Mouse (Mus musculus) retina, postnatal 1 day (tissue): ENCODE results near the gene Prdm16.

Experiments
- DNase-seq: peaks from one replicate; pipeline ENCODE4 v3.0.0-alpha.2; 2012

The Prdm16 gene

GRCm38 (mm10) chr4:154602409-154602808, 34.3 kb downstream of the Prdm16 start:
- no peak for DNase-seq

DNA sequence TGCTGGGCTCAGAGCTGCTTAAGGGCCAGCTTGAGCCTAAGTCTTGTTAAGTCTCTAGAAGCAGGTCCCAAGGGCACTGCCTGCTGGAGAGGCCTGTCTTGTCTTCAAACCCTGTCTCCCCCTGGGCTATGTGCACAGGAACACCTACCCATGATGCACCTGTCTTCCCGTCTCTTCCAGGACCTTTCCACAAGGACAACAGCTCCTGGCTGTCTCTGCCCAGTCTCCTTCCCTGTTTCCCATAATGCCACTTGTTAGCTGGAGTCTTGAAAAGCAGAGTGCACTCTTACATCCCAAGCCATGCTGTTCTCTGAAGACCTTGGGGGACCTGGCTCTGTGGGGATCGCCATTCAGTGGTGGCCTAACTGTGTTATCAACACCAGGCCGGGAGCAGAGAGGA, 35.7 kb downstream of the Prdm16 start:
- no peak for DNase-seq

GRCm38 (mm10) chr4:154599977-154600376, 36.7 kb downstream of the Prdm16 start:
- DNase-seq, result peak; percentile 74

DNA sequence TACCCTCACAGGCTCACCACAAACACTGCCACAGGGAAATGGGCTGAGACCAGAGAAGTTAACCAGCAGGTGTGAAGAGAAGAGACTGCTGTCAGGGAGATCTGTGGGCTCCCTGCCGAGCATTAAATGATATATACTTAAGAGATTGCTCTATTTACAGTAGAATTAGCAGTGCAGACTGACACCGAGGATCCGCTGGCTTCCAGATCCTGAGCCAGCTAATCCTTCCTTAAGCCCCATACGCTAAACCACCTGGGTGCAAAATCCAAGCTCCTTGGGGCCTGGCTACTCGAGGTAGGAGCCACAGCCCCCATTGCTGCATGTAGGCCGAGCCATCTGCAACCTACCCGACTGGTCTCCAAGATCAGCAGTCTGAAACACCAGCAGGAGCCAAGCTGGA, 38.3 kb downstream of the Prdm16 start:
- peak; percentile 56 for DNase-seq

- no peak for DNase-seq
Measured at GRCm38 (mm10) chr4:154596805-154597204, 39.9 kb downstream of the Prdm16 start.

- peak; percentile 31 for DNase-seq
Measured at GRCm38 (mm10) chr4:154594761-154595556, 41.7 kb downstream of the Prdm16 start.

GRCm38 (mm10) chr4:154594116-154594760, 42.4 kb downstream of the Prdm16 start:
- no peak for DNase-seq

DNA sequence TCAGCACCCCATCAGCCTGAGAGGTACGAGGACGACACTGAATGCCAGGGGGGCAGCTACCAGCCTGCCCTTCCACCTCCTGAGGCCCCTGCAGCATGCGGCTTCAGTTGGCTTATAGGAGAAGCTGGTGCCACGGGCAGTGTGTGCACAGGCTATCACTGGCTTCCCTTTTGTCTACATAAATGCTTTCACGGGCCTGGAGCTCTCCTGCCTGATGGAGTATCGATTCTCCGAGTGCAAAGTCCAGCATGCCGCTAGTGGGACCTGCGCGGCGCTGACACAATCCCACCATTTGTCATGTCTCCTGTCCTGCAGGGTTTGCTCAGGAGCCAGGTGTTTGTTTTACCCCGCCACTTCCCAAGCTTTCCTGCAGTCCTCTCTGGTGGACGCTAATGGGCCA, 44.1 kb downstream of the Prdm16 start:
- no peak for DNase-seq

GRCm38 (mm10) chr4:154590910-154591309, 45.8 kb downstream of the Prdm16 start:
- DNase-seq, result no peak

DNA sequence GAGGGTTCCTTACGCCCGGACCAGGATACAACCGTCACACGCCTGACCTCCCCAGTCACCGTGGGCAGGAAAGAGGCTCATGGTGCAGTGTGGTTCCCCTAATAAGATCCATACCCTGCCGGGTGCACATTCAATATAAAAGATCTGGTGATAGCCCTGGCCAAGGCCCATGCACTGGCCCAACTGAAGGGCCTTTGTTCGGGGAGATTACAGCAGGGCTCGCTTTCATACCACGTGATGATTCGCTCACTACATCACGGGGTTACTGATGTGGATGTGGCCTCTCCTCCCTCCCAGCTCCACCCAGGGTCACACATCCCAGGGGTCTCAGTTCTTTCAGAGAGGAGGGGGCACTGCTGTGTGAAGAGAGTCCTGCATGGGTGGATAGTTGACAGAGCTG, 50.3 kb downstream of the Prdm16 start:
- DNase-seq, result peak; percentile 67

DNA sequence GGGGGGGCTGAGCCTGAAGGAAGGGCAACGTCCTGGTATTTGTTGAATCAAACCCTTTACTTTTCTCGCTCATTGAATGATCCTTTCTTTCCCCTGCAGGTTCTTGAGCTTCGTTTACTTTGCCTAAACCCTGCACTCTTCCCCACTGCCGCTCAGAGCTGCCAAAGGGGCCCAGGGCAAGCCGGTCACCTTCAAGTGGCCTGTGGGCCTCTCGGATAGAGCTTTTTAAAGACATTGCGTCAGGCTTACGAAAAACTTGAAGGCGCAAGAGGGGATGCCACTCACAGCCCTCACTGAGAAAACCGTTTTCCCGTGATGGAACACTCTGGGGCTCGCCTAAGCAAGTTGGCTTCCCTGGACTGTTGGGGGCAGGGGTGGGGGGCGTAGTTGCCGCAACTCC, 50.9 kb downstream of the Prdm16 start:
- DNase-seq, result no peak

GRCm38 (mm10) chr4:154583712-154584111, 53.0 kb downstream of the Prdm16 start:
- no peak for DNase-seq

- peak; percentile 92 for DNase-seq
Measured at GRCm38 (mm10) chr4:154582607-154583236, 54.0 kb downstream of the Prdm16 start.

DNA sequence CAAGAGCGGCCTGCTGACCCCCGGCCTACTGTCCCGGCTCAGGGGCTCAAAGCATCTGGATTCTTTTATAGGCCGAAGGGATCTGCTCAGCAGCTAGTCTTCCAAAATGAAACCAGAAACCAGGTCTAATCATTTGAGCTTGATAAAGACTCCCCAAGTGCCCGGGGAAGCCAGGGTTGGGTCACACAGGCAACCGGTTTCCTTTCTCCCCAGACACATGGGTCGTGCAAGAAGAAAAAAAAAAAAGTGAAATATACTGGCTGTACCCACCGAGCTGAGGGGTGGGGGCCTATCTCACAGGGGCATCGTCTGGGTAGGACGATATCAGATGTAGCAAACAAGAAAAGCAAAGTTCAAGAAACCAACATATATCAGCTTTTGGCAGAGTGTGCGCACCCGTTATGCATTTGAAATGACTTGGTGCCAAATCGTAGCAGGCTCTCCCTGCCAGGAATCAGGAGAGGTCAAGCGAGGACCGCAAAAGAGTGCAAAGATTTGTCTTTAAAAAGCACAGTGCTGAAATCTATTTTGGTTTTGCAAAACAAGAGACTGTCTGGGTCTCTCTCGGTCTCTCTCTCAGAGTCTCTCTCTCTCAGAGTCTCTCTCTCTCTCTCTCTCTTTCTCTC, 55.3 kb downstream of the Prdm16 start:
- no peak for DNase-seq

DNA sequence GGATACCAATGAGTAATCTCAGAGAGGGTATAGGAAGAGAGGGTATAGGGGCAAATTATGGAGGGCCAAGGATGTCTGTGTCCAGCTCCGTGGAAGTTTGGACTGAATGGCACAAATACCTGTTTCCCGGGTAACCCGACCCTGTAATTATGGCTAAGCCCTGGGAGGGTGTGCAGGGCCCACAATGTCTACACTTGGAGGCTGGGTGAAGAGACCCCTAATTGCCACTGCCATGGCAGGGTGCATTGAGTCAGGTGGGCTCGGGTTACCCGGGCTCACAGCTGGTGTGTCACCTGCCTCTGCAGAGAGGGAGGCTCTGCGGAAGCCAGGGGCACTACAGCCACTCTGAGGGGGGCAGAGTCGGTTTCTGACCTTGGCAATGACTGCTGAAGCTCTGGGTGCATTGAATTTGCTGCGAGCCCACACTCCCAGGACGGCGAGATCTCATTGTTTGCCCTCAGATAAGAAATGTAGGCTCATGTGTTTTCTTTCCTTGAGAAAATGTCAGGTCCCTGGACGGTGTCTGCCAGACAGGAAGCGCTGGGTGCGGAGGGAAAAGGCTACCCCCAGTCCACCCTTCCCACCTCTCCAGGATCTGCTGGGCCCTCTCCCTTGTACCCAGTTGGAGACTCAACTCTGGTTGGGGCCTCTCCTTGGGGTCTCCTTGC, 62.3 kb downstream of the Prdm16 start:
- DNase-seq, result no peak

DNA sequence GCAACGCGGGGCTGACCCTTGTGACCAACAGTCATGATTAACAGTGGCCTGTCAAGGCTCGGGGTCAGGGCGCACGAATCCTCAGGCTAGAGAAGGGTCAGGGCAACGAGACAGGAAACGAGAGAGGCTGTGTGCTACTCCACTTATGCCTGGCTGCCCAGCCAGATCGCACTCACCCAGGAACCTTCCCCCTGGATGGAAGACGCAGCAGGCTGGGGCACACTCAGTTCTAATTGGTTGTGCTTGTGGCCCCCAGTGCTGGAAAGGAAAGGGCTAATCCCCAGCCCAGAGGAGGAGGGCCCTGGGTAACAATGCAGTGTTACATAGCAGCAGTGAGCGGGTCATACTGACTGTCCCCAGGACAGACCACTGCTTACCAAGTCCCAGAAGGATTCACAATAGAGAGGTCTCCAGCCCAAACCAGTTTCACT, 66.2 kb downstream of the Prdm16 start:
- peak; percentile 54 for DNase-seq

GRCm38 (mm10) chr4:154569845-154570244, 66.8 kb downstream of the Prdm16 start:
- no peak for DNase-seq

DNA sequence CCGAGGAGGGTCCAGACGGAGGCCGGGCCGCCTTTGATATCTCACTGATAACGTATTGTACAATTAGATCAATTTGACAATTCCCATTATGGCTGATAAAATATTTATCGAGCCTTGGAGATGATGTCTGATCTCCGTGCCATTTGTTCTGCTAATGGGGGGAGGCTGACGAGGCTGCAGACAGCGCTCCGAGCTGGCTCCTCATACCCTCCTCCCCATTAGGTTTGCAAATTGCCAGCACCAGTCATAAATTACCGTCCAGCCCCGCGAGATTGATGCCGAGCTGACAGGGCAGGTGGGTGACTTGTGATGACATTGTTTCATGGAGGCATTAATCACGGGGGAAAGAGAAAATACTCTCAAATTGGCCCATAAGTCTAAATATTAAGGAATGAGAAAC, 67.9 kb downstream of the Prdm16 start:
- no peak for DNase-seq

DNA sequence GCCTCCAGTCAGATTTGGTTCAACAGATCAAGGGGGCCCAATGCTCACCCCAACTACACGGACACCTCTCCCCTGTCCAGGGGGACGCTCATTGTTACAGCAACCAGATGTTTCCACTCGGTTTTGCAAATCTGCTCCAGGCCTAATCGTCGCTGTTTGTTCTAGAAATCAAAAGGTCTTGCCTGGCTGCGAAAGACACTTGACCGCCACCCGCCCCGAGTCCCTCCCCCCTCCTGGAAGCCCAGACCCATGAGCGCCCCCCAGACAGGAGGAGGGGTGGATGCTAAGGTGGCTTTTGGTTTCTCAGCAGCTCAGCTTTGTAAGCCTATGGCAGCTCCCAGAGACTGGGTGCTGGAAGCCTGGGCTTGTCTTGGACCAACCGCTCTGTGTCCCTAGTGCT, 68.7 kb downstream of the Prdm16 start:
- DNase-seq, result no peak

GRCm38 (mm10) chr4:154563201-154563600, 73.5 kb downstream of the Prdm16 start:
- DNase-seq, result no peak

- DNase-seq, result no peak
Measured at GRCm38 (mm10) chr4:154558041-154558440, 78.6 kb downstream of the Prdm16 start.

DNA sequence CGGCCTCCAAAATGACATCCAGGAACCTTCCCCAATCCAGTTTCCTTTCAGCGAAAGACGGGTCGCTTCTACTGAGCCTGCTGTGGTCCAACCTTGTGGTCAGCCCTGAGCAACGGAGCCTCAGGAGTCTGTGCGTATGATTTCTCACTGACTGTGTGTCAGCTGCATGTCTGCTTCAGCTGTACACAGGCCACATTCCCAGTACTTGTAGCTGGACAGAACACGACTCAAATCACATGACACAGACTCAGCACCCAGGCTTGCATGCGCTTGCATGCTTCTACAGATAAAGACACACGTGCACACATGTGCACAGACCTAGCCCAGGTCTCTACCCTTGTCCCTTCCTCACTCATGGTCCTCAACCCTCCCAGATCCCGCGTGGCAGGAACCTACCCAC, 79.5 kb downstream of the Prdm16 start:
- no peak for DNase-seq

DNA sequence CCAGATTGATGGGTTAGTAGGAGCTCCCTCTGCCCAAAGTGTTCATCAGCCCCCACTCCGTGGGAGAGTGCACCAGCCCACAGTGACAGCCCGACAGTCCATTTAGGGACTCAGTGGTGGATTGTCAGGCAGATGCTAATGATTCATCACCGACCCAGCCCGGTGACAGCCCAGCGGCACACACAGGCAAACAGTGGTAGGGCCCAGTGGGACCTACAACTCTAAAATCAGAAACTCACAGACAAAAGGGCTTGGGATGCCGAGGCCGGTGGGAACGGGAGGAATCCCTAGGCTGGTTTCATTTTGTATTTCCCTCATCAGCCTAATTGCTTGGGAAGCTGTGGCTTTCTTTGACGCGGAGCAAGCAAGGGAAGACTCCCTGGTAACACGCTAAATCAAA, 80.3 kb downstream of the Prdm16 start:
- peak; percentile 56 for DNase-seq
